Mouse (Mus musculus): Measurements from ENCODE around the gene Cenpv. TPM values are rescaled to one million over a fixed set of nuclear protein-coding genes. Genes with fewer than 3 reads are reported as not detected.

The Cenpv gene
- polyA plus RNA-seq, 1 experiment from 2014 or later, result 44.2 TPM

DNA sequence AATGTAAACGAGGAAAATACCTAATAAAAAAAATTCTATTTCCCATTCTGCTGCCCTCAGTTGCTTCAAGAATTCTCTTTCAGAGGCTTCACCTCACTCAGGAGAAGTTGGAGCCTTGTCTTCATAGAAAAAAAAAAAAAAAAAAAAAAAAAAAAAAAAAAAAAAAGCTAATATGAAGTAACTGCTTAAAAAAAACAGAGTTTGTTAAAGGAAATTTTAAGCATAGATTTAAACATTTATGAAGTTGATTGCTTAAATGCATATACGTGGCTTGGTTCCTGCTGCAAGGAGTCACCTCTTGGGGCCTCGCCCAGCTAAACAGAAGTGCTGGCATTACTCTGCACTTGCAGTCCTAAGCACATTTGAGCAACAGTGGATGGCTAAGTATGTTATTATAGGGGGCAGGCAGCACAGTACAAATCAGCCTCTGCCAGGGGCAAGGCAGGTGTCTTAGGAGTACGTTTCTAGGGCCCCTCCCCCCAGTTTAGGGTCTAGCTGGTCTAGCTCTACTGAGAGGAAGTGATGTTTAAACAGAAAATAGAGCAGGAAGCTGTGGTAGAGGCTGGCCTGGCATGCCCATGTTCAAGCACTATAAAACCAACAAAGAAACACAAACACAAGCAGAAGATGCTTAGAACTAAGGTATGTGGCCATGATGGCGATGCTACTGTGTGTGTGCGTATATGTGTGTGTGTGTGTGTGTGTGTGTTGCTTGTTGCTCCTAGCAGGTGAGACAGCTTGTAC, 35.1 kb upstream of the Cenpv start, which contains the start of gene Trpv2:
Gene Trpv2, plus strand, starts transcription at position 528 of the 744 bp plus-strand sequence.
- ATAC-seq (ENCODE audit: low FRiP score) (no peak), DNase-seq (ENCODE audit: low spot score) (no peak)
- Histone ChIP-seq H3K27ac (ENCODE audit: low read depth, low read length) (no peak within 1 kb of the TSS), H3K9me3 (ENCODE audit: control insufficient read depth, low read length) (no peaks in the 10 kb centered on the region), H3K4me1 (replicated peaks; ENCODE audit: control insufficient read depth, insufficient read depth, low read length) (0 out of 2 replicates have a peak, but pooled peaks cover 2% of the 10 kb centered on the region), H3K27me3 (ENCODE audit: control insufficient read depth, insufficient read depth, low read length) (peaks cover 4% of the 10 kb centered on the region; the same call in 1 of the 2 replicates), H3K4me2 (replicated peaks; ENCODE audit: low read depth, low read length) (peak within 1 kb of the TSS; percentile 85), H3K4me3 (ENCODE audit: low read depth, low read length) (peak within 1 kb of the TSS; percentile 47), H3K9ac (ENCODE audit: low read depth, low read length) (peak within 1 kb of the TSS; percentile 40; the same call in 1 of the 2 replicates), H3K36me3 (ENCODE audit: control insufficient read depth, insufficient read depth, low read length) (no peaks in the 10 kb centered on the region)
- WGBS, result 80% methylated on average over 6 of the region's 6 CpGs

DNA sequence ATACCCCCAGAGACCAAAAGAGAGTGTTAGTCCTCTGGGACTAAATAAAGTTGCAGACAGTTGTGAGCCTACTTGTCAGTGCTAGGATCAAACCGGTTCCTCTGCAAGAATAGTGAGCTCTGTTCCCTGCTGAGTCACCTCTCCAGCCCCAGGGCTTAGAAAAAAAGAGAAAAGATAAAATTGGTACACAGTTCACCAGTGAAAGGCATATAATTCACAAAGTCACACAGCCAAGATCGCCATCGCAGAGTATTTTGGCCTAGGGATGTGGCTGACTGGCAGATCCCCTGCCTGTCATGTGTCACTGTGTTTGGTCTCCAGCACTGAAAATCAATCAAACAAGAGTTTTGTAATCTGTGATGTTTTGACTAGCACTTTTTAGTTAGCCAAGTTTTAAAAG, 29.2 kb upstream of the Cenpv start:
- Histone ChIP-seq H3K4me2 (replicated peaks; ENCODE audit: low read depth, low read length) (no peak overlapping the region), H3K4me3 (ENCODE audit: low read depth, low read length) (no peak overlapping the region), H3K9me3 (ENCODE audit: control insufficient read depth, low read length) (no peaks in the 10 kb centered on the region), H3K4me1 (replicated peaks; ENCODE audit: control insufficient read depth, insufficient read depth, low read length) (no peaks in the 10 kb centered on the region), H3K36me3 (ENCODE audit: control insufficient read depth, insufficient read depth, low read length) (no peaks in the 10 kb centered on the region), H3K27ac (ENCODE audit: low read depth, low read length) (no peak overlapping the region), H3K27me3 (ENCODE audit: control insufficient read depth, insufficient read depth, low read length) (no peaks in the 10 kb centered on the region), H3K9ac (ENCODE audit: low read depth, low read length) (no peak overlapping the region)
- 71% methylated on average over 3 of the region's 3 CpGs for WGBS
- DNase-seq (ENCODE audit: low spot score) (no peak), ATAC-seq (ENCODE audit: low FRiP score) (no peak)

DNA sequence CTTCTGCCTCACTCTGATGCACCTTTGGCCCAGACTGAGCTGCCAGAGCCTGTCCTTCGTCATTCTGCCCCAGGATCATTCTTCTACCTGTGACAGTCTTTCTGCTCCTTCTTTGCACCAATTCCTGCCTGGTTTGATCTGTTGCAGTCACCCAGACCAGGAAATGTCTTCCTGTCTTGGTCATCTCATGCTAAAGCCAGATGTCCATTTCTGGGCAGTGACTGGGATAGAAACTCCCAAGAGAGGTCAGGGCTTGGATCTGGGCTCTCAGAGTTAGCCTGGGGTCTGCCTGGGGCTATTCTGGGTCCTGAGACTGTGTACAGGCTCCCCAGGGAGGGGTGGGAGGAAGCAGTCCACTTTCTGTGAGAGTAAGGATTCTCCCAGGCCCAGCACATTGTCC, 27.1 kb upstream of the Cenpv start:
- Histone ChIP-seq H3K36me3 (ENCODE audit: control insufficient read depth, insufficient read depth, low read length) (no peaks in the 10 kb centered on the region), H3K4me1 (replicated peaks; ENCODE audit: control insufficient read depth, insufficient read depth, low read length) (no peaks in the 10 kb centered on the region), H3K9me3 (ENCODE audit: control insufficient read depth, low read length) (no peaks in the 10 kb centered on the region), H3K9ac (ENCODE audit: low read depth, low read length) (no peak overlapping the region), H3K4me3 (ENCODE audit: low read depth, low read length) (no peak overlapping the region), H3K27me3 (ENCODE audit: control insufficient read depth, insufficient read depth, low read length) (no peaks in the 10 kb centered on the region), H3K4me2 (replicated peaks; ENCODE audit: low read depth, low read length) (no peak overlapping the region), H3K27ac (ENCODE audit: low read depth, low read length) (no peak overlapping the region)
- WGBS, result 80% methylated on average over 1 of the region's 1 CpGs
- ATAC-seq (ENCODE audit: low FRiP score) (no peak), DNase-seq (ENCODE audit: low spot score) (no peak)

DNA sequence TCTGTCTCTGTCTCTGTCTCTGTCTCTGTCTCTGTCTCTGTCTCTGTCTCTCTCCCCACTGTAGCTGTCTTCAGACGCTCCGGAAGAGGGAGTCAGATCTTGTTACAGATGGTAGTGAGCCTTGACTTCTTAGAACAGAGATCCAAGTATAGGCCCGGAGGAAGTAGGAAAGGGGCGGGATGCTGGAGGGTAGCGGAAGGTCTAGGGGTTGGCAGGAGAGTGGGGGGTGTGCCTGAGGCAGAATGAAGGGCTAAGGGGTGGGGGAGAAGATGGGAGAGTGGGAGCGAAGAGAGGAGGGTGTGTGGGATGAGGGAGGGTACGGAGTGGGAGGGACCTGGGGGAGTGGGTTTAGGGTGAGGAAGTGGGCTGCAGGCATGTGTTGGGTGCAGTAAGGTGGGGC, 26.7 kb upstream of the Cenpv start:
- no peak for DNase-seq (ENCODE audit: low spot score)
- H3K4me3 ChIP-seq (ENCODE audit: low read depth, low read length), result no peak overlapping the region
- no peak overlapping the region for H3K9ac ChIP-seq (ENCODE audit: low read depth, low read length)
- no peak for ATAC-seq (ENCODE audit: low FRiP score)
- no peaks in the 10 kb centered on the region for H3K9me3 ChIP-seq (ENCODE audit: control insufficient read depth, low read length)
- no peak overlapping the region for H3K27ac ChIP-seq (ENCODE audit: low read depth, low read length)
- WGBS, result 72% methylated on average over 7 of the region's 7 CpGs
- H3K27me3 ChIP-seq (ENCODE audit: control insufficient read depth, insufficient read depth, low read length), result no peaks in the 10 kb centered on the region
- no peak overlapping the region for H3K4me2 ChIP-seq (replicated peaks; ENCODE audit: low read depth, low read length)
- no peaks in the 10 kb centered on the region for H3K36me3 ChIP-seq (ENCODE audit: control insufficient read depth, insufficient read depth, low read length)
- no peaks in the 10 kb centered on the region for H3K4me1 ChIP-seq (replicated peaks; ENCODE audit: control insufficient read depth, insufficient read depth, low read length)

DNA sequence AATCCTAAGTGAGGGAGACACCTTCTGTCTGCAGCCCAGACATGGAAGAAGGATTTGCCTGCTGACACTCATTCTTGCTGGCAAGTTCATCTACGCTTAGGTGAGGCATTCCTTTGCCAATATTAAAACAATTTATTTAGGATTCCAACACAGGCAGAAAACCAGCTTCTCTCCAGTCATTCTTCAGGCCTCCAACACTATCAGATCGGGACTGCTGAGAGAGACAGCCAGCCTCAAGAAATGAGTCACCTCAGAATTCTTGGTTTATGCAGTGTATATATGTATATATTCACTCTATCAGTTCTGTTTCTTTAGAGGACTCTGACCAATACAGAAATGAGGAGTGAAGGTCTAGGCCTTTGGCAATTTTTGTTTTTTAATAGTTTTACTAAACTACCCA, 24.5 kb upstream of the Cenpv start:
- DNase-seq (ENCODE audit: low spot score) (no peak), ATAC-seq (ENCODE audit: low FRiP score) (no peak)
- H3K4me3 ChIP-seq (ENCODE audit: low read depth, low read length), result no peak overlapping the region
- no peaks in the 10 kb centered on the region for H3K36me3 ChIP-seq (ENCODE audit: control insufficient read depth, insufficient read depth, low read length)
- no peaks in the 10 kb centered on the region for H3K27me3 ChIP-seq (ENCODE audit: control insufficient read depth, insufficient read depth, low read length)
- H3K9me3 ChIP-seq (ENCODE audit: control insufficient read depth, low read length), result no peaks in the 10 kb centered on the region
- WGBS, result 84% methylated on average over 2 of the region's 2 CpGs
- no peak overlapping the region for H3K4me2 ChIP-seq (replicated peaks; ENCODE audit: low read depth, low read length)
- H3K4me1 ChIP-seq (replicated peaks; ENCODE audit: control insufficient read depth, insufficient read depth, low read length), result no peaks in the 10 kb centered on the region
- no peak overlapping the region for H3K9ac ChIP-seq (ENCODE audit: low read depth, low read length)
- no peak overlapping the region for H3K27ac ChIP-seq (ENCODE audit: low read depth, low read length)

DNA sequence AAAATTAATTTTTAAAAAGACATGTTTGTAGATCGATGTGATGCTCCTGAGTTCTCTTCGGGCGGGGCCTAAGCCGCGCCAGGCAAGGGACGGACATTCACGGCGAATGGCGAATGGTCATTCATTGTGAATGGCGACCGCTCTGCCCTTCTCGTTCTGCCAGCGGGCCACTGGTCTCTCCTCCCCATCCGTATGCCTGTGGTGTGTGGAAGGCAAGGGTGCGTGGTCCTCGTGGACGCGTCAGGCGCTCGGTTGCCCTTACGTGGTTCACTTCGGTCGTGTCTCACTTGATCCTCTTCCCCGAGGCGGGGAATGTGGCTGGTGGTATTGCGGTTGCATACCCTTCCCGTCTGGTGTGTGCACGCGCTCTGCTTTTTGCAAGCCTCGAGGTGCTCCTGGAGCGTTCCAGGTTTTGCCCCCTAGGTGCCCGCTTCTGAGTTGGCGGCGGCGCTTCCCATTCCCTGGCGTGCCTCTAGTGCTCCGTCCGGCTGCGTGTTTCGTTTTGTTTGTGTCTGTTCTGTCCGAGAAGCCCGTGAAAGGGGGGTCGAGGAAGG, 21.5 kb upstream of the Cenpv start:
- Histone ChIP-seq H3K9me3 (ENCODE audit: control insufficient read depth, low read length) (no peaks in the 10 kb centered on the region), H3K4me1 (replicated peaks; ENCODE audit: control insufficient read depth, insufficient read depth, low read length) (no peaks in the 10 kb centered on the region), H3K9ac (ENCODE audit: low read depth, low read length) (no peak overlapping the region), H3K27me3 (ENCODE audit: control insufficient read depth, insufficient read depth, low read length) (no peaks in the 10 kb centered on the region), H3K27ac (ENCODE audit: low read depth, low read length) (no peak overlapping the region), H3K4me2 (replicated peaks; ENCODE audit: low read depth, low read length) (peak overlapping the region; percentile 37), H3K4me3 (ENCODE audit: low read depth, low read length) (peak overlapping the region; percentile 15; the same call in 1 of the 2 replicates), H3K36me3 (ENCODE audit: control insufficient read depth, insufficient read depth, low read length) (no peaks in the 10 kb centered on the region)
- DNase-seq (ENCODE audit: low spot score), result no peak
- no peak for ATAC-seq (ENCODE audit: low FRiP score)
- 32% methylated on average over 43 of the region's 43 CpGs for WGBS

DNA sequence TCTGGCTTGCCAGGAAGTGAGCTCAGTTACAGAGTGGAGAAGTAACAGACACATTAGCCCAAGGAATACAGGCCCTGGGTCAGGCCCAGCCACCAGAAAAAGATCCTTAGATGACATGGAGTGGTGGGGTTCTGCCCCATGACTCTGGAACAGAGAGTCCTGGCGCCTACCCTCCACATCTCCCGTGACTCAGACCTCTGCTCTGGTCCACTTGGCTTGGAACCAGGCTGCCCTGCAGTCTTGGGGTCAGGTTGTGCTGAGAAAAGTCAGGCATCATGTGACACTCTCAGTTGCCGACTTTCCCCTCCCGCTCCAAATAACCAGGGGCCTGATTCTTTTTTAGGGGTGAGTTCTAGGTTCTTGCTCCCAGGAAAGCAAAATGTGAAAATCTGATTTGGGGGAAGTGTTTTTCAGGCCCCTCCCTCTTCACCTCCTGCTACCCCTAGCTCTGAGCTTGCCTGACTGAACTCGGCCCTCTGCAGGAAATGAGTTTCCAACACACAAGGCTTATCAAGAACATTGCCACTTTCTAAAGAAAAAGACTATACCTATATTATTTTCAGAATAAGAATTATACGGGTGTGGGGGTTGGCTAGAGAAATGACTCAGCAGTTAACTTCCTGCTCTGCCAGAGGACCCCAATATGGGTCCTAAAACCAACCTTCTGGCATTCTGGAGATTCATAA, 20.0 kb upstream of the Cenpv start:
- Histone ChIP-seq H3K4me2 (replicated peaks; ENCODE audit: low read depth, low read length) (no peak overlapping the region), H3K9me3 (ENCODE audit: control insufficient read depth, low read length) (no peaks in the 10 kb centered on the region), H3K27me3 (ENCODE audit: control insufficient read depth, insufficient read depth, low read length) (no peaks in the 10 kb centered on the region), H3K36me3 (ENCODE audit: control insufficient read depth, insufficient read depth, low read length) (no peaks in the 10 kb centered on the region), H3K27ac (ENCODE audit: low read depth, low read length) (no peak overlapping the region), H3K4me1 (replicated peaks; ENCODE audit: control insufficient read depth, insufficient read depth, low read length) (no peaks in the 10 kb centered on the region; the same call in 1 of the 2 replicates), H3K9ac (ENCODE audit: low read depth, low read length) (no peak overlapping the region), H3K4me3 (ENCODE audit: low read depth, low read length) (no peak overlapping the region)
- whole genome bisulfite sequencing, result 65% methylated on average over 6 of the region's 6 CpGs
- no peak for DNase-seq (ENCODE audit: low spot score)
- ATAC-seq (ENCODE audit: low FRiP score), result no peak

DNA sequence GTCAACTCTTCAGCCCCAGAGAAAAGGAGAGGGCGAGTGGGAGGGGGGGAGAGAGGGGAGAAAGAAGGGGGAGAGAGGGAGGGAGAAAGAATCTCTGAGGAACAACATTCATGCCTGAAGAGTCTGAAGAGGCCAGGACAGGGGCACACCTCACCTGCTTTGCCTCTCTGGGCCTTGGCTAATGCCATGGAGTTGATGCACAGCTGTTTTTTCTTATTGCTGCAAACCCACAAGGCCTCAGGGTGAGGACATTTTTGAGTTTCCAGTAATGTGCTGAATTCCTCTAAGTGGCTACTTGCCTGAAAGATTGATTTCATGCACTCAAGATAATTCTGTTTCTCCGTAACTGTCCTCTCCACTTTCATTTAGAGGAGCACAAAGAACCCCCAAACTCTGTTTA, 19.1 kb upstream of the Cenpv start:
- H3K36me3 ChIP-seq (ENCODE audit: control insufficient read depth, insufficient read depth, low read length), result peaks cover 1% of the 10 kb centered on the region; the same call in 1 of the 2 replicates
- no peak for DNase-seq (ENCODE audit: low spot score)
- H3K4me3 ChIP-seq (ENCODE audit: low read depth, low read length), result no peak overlapping the region
- H3K4me2 ChIP-seq (replicated peaks; ENCODE audit: low read depth, low read length), result no peak overlapping the region
- 81% methylated on average over 2 of the region's 2 CpGs for WGBS
- no peaks in the 10 kb centered on the region for H3K27me3 ChIP-seq (ENCODE audit: control insufficient read depth, insufficient read depth, low read length)
- H3K27ac ChIP-seq (ENCODE audit: low read depth, low read length), result no peak overlapping the region
- no peak for ATAC-seq (ENCODE audit: low FRiP score)
- no peak overlapping the region for H3K9ac ChIP-seq (ENCODE audit: low read depth, low read length)
- H3K4me1 ChIP-seq (replicated peaks; ENCODE audit: control insufficient read depth, insufficient read depth, low read length), result no peaks in the 10 kb centered on the region; the same call in 1 of the 2 replicates
- no peaks in the 10 kb centered on the region for H3K9me3 ChIP-seq (ENCODE audit: control insufficient read depth, low read length)

Data from hindbrain, embryonic 11.5 days (tissue).